Mouse (Mus musculus) heart, postnatal 0 days (tissue): ENCODE results near the gene Cnot8. TPM values are rescaled to one million over a fixed set of nuclear protein-coding genes. Genes with fewer than 3 reads are reported as not detected.

ENCODE experiments used
- ATAC-seq: fragments of 200-750 bp; cut with Nextera tagmentation; 2 replicates; pipeline ENCODE4 v1.8.0; 2017; ENCODE audit warnings: low read depth, moderate number of reproducible peaks, moderate library complexity; ENCODE audit not compliant: insufficient read depth
- DNase-seq: peaks from one replicate; pipeline ENCODE4 v3.0.0-alpha.2; 2016; ENCODE audit warnings: low spot score
- H3K27ac ChIP-seq: fragments of 300-500 bp; sonication (generic); 2 replicates; pipeline ENCODE4 v1.5.1; 2014; ENCODE audit warnings: low read depth, mild to moderate bottlenecking
- H3K27me3 ChIP-seq: fragments of 300-500 bp; sonication (generic); 2 replicates; pipeline ENCODE4 v1.6.1; 2014; ENCODE audit warnings: low read length, mixed read lengths; ENCODE audit not compliant: control insufficient read depth, insufficient read depth
- H3K36me3 ChIP-seq: fragments of 300-500 bp; sonication (generic); replicated peaks from 2 replicates; pipeline ENCODE4 v1.6.1; 2014; ENCODE audit warnings: low read length, mixed read lengths; ENCODE audit not compliant: control insufficient read depth, insufficient read depth
- H3K4me1 ChIP-seq: fragments of 300-500 bp; sonication (generic); 2 replicates; pipeline ENCODE4 v1.6.1; 2014; ENCODE audit warnings: antibody characterized with exemption; ENCODE audit not compliant: control insufficient read depth, insufficient read depth
- H3K4me2 ChIP-seq: fragments of 300-500 bp; sonication (generic); 2 replicates; pipeline ENCODE4 v1.6.1; 2014; ENCODE audit warnings: low read depth, mild to moderate bottlenecking, low read length, moderate library complexity
- H3K4me3 ChIP-seq: fragments of 300-500 bp; sonication (generic); 2 replicates; pipeline ENCODE4 v1.5.1; 2014; ENCODE audit warnings: low read depth, low read length
- H3K9ac ChIP-seq: fragments of 300-500 bp; sonication (generic); replicated peaks from 2 replicates; pipeline ENCODE4 v1.6.1; 2014; ENCODE audit warnings: low read depth, low read length, mixed read lengths
- H3K9me3 ChIP-seq: fragments of 300-500 bp; sonication (generic); replicated peaks from 2 replicates; pipeline ENCODE4 v1.6.1; 2016; ENCODE audit warnings: low read length; ENCODE audit not compliant: control insufficient read depth
- CTCF ChIP-seq: IDR thresholded peaks from 2 replicates; pipeline ENCODE4 v1.5.1; 2016; ENCODE audit warnings: antibody characterized with exemption, control low read depth, low read depth
- EP300 ChIP-seq: IDR thresholded peaks from 2 replicates; pipeline ENCODE4 v1.6.1; 2016; ENCODE audit warnings: antibody characterized with exemption, low read depth
- WGBS: fragments of 180-500 bp; shearing (Covaris S2); extraction: QIAGEN DNeasy Blood & Tissue Kit; methylation state at CpG from one replicate; pipeline ENCODE4 v1.1.7; 2014; 5-methylcytosine and 5-hydroxymethylcytosine counted together
- polyA plus RNA-seq: library from polyadenylated mRNA; unstranded; fragments of >200 nt; fragmentation: Nextera tagmentation; extraction: Ambion mirVana; gene quantifications from 2 replicates; pipeline ENCODE4 v1.2.1, GENCODE M21; 2015
- total RNA-seq: library from RNA; depleted of rRNA; stranded (reverse); fragments of >200 nt; gene quantifications from 2 replicates; pipeline ENCODE4 v1.2.3, GENCODE M21; 2014; ENCODE audit warnings: low replicate concordance

Gene Cnot8
- total and polyA plus RNA-seq, 2 experiments from 2014 or later, result 68.6 to 76.6 TPM

DNA sequence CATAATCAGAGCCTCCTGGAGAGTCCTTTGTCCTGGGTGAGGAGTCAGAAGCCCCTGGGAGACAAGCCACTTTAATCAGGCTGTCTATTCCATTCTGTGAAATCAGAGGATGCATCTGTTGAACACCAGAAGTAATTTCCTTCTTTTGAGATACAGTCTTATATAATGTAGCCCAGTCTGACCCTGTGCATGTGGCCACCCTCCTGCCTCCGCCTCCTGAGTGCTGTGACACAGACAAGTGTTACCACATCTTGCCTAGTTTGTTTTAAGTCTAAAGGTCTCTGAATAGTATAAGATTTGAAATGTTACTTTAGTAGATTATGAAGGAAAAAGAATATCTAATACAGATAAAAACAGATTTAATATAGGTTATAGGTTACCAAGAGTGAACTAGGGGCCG lies 3.9 kb upstream of the Cnot8 start:
- H3K9me3 ChIP-seq, result no peaks in the 10 kb centered on the region
- no peak overlapping the region for H3K9ac ChIP-seq
- ATAC-seq (no peak), DNase-seq (no peak)
- no peak overlapping the region for H3K4me2 ChIP-seq
- no peak overlapping the region for H3K4me3 ChIP-seq
- no peaks in the 10 kb centered on the region for H3K27me3 ChIP-seq
- TF ChIP-seq CTCF (no peak), EP300 (no peak)
- 91% methylated on average over 2 of the region's 2 CpGs for WGBS
- peaks cover under 1% of the 10 kb centered on the region; the same call in 1 of the 2 replicates for H3K4me1 ChIP-seq
- H3K27ac ChIP-seq, result no peak overlapping the region
- no peaks in the 10 kb centered on the region for H3K36me3 ChIP-seq

DNA sequence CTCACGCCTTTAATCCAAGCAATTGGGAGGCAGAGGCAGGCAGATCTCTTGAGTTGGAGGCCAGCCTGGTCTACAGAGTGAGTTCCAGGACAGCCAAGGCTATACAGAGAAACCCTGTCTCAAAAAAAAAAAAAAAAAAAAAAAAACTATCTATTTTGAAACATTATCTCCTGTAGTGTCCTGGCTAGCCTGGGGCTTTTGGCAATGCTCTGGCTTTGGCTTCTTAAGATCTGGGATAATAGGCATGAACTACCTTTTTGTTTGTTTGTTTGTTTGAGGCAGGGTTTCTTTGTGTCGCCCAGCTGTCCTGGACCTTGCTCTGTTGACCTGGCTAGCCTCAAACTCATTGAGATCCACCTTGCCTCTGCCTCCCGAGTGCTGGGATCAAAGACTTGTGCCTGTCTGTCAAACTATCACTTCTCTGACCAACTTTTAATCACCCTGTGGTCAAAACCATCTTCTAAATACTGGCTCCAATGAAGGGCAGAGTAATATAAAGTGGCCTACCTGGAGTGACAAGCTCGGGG lies 2.7 kb upstream of the Cnot8 start:
- Histone ChIP-seq H3K4me3 (no peak overlapping the region), H3K27me3 (no peaks in the 10 kb centered on the region), H3K36me3 (no peaks in the 10 kb centered on the region), H3K4me2 (no peak overlapping the region), H3K27ac (no peak overlapping the region), H3K9ac (no peak overlapping the region), H3K4me1 (peaks cover 5% of the 10 kb centered on the region; the same call in 1 of the 2 replicates), H3K9me3 (no peaks in the 10 kb centered on the region)
- DNase-seq (no peak), ATAC-seq (no peak)
- TF ChIP-seq CTCF, result no peak
- no peak for TF ChIP-seq EP300
- WGBS, result 82% methylated on average over 4 of the region's 4 CpGs

DNA sequence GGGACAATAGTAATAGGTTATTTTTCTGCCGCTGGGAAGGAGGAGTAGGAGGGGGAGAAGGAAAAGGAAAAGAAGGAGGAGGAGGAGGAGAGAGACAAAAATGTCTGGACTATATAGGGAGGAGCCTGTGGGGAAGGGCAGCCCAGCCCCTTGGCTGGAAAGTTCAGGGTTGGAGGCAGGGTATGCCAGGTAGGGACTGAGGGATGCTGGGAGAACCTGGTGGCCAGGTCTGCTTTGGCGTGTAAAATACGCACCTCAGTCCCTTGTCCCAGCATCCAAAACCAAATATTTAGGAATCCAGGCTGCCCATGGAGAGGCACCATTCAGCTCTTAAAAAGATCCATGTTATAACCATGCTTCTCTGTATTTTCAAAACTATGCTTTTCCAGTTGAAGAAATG lies 1.8 kb upstream of the Cnot8 start:
- Histone ChIP-seq H3K9me3 (no peaks in the 10 kb centered on the region), H3K27ac (peak overlapping the region; percentile 66), H3K4me1 (peaks cover 5% of the 10 kb centered on the region; the same call in 1 of the 2 replicates), H3K9ac (no peak overlapping the region), H3K27me3 (no peaks in the 10 kb centered on the region), H3K36me3 (no peaks in the 10 kb centered on the region), H3K4me3 (no peak overlapping the region), H3K4me2 (no peak overlapping the region)
- no peak for DNase-seq
- TF ChIP-seq EP300 (no peak), CTCF (no peak)
- 73% methylated on average over 3 of the region's 3 CpGs for WGBS
- no peak for ATAC-seq

DNA sequence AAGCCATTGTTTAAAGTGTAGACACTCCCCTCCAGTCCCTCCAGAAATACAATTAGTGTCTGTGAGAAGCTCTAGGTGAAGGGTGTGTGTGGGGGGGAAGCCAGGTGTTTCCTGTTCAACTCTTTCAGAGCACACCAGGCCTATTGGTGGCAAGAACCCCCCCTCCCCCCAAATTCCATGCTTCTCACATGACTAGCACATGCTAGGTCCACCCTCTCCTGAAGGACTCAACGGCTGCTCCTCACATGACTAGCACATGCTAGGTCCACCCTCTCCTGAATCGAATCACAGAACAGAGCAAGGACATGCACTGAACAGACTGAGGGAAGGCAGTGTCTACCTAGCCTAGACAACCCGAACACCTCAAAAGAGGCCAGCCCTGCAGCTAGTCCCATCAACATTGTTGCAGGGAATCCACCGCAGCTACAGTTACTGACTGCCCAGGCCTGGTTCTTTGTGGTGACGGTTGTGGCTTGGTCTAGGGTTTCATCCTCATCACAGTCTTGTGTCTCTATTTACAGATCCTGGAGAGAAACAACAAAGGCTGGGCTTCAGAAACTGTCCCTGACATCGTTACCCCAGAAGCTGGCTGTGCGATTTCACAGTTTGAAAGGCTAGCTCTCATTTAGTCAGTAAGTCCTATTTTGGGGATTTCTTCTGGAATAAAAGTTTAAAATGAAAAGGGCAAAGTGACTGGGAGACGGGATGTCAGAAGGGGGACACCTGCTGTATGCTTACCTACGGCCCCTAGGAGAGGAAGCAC lies 1.2 kb upstream of the Cnot8 start:
- Histone ChIP-seq H3K4me1 (peaks cover 5% of the 10 kb centered on the region; the same call in 1 of the 2 replicates), H3K36me3 (no peaks in the 10 kb centered on the region), H3K9me3 (no peaks in the 10 kb centered on the region), H3K27me3 (no peaks in the 10 kb centered on the region), H3K9ac (no peak overlapping the region; the same call in 1 of the 2 replicates), H3K4me2 (no peak overlapping the region; the same call in 1 of the 2 replicates), H3K4me3 (no peak overlapping the region), H3K27ac (peak overlapping the region; percentile 66)
- ATAC-seq, result no peak
- DNase-seq, result no peak
- no peak for TF ChIP-seq CTCF
- TF ChIP-seq EP300, result no peak
- WGBS, result 85% methylated on average over 9 of the region's 9 CpGs

DNA sequence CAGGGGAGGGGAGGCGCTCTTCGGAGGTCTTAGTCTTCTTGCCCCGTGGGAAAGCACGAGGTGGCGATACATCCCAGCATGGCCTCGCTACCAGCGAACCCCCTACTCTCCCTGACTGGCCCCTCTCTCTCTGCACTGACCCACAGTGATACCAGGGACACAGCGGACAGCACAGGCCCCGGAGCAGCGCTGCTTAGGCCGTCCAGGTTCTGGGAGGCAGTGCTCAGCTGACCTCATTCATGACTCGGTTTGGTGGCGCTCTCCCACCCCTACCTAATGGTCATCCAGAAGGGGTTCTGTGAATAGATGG lies 654 bp upstream of the Cnot8 start:
- ATAC-seq, result peak; percentile 4; the same call in 1 of the 2 replicates

More for the DNA sequence above, 654 bp upstream of the Cnot8 start:
- 61% methylated on average over 13 of the region's 13 CpGs for WGBS
- no peaks in the 10 kb centered on the region for H3K36me3 ChIP-seq
- H3K4me1 ChIP-seq, result peaks cover 5% of the 10 kb centered on the region; the same call in 1 of the 2 replicates
- H3K4me3 ChIP-seq, result peak overlapping the region; percentile 80; the same call in 1 of the 2 replicates
- no peaks in the 10 kb centered on the region for H3K9me3 ChIP-seq
- no peak for TF ChIP-seq EP300
- TF ChIP-seq CTCF, result no peak
- H3K27me3 ChIP-seq, result no peaks in the 10 kb centered on the region
- peak overlapping the region; percentile 7 for H3K9ac ChIP-seq
- no peak for DNase-seq
- H3K4me2 ChIP-seq, result peak overlapping the region; percentile 34
- H3K27ac ChIP-seq, result peak overlapping the region; percentile 66
